20 mouse cellular contexts compared by ENCODE assay signal in the genomic region with DNA sequence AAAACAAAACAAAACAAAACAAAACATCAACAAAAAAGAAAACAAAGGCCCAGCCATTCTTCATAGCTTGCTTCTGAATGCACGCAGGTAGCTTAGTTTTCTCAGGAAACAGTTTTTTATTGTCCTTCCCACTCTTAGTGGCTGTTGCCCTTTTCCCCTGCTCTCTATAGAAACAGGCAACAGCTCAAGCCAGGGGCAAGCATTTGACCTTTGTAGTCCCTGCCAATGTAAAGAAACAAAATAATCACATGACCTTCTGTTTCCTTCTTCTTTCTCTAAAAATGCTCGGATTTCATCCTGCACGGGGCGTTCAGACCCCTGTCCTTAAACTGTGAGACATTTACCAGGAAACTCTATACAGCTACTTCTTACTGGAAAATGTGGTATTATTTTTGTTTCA. TPM values are rescaled to one million over a fixed set of nuclear protein-coding genes. Genes with fewer than 3 reads are reported as not detected.
DNase-seq lines count a peak whose midpoint lies in the region; ATAC-seq and TF ChIP-seq lines count a peak whose summit lies in the region.
"Had no signal": no experiment of that assay in that cellular context is flagged by ENCODE, and none has a peak within 500 bp of the region (broad histone marks: within the 10 kb centered on the region; RNA-seq: fewer than 3 reads in every experiment).

No protein-coding gene starts in this region.

- no peaks in the 10 kb centered on the region for H3K9me3 ChIP-seq in intestine, postnatal 0 days (ENCODE audit: control insufficient read depth)
- H3K9me3 ChIP-seq in intestine, embryonic 16.5 days (ENCODE audit: control insufficient read depth, low read length), result no peaks in the 10 kb centered on the region
- H3K9me3 ChIP-seq in midbrain, embryonic 11.5 days (ENCODE audit: control insufficient read depth, low read length), result no peaks in the 10 kb centered on the region
- no peaks in the 10 kb centered on the region for H3K9me3 ChIP-seq in midbrain, embryonic 15.5 days
- H3K9me3 ChIP-seq in liver, embryonic 15.5 days (replicated peaks), result no peaks in the 10 kb centered on the region
- H3K9me3 ChIP-seq in hindbrain, embryonic 11.5 days (ENCODE audit: control insufficient read depth, low read length), result no peaks in the 10 kb centered on the region
- no peaks in the 10 kb centered on the region for H3K9me3 ChIP-seq in forebrain, postnatal 0 days (ENCODE audit: low read length)
- H3K9me3 ChIP-seq: embryonic facial prominence, embryonic 10.5 days had no signal

- H3K9ac ChIP-seq in intestine, postnatal 0 days (ENCODE audit: low read depth, low read length), result no peak overlapping the region
- no peak overlapping the region for H3K9ac ChIP-seq in intestine, embryonic 16.5 days (ENCODE audit: low read depth, low read length)
- H3K9ac ChIP-seq in midbrain, embryonic 11.5 days (ENCODE audit: low read length), result no peak overlapping the region
- H3K9ac ChIP-seq in midbrain, embryonic 15.5 days, result no peak overlapping the region
- no peak overlapping the region for H3K9ac ChIP-seq in liver, embryonic 15.5 days
- no peak overlapping the region for H3K9ac ChIP-seq in hindbrain, embryonic 11.5 days (ENCODE audit: low read depth, low read length)
- no peak overlapping the region for H3K9ac ChIP-seq in forebrain, postnatal 0 days
- H3K9ac ChIP-seq: hindbrain, embryonic 14.5 days had no signal

- no peaks in the 10 kb centered on the region for H3K4me1 ChIP-seq in intestine, postnatal 0 days (replicated peaks; ENCODE audit: control insufficient read depth, insufficient read depth, low read length)
- H3K4me1 ChIP-seq in intestine, embryonic 16.5 days (ENCODE audit: control insufficient read depth, insufficient read depth, low read length), result peaks cover 5% of the 10 kb centered on the region
- peaks cover 7% of the 10 kb centered on the region; the same call in 1 of the 2 replicates for H3K4me1 ChIP-seq in midbrain, embryonic 11.5 days (ENCODE audit: control insufficient read depth, insufficient read depth, low read length)
- peaks cover 17% of the 10 kb centered on the region for H3K4me1 ChIP-seq in midbrain, embryonic 15.5 days
- peaks cover 26% of the 10 kb centered on the region for H3K4me1 ChIP-seq in liver, embryonic 15.5 days (replicated peaks)
- 0 out of 2 replicates have a peak, but pooled peaks cover 2% of the 10 kb centered on the region for H3K4me1 ChIP-seq in hindbrain, embryonic 11.5 days (replicated peaks; ENCODE audit: control insufficient read depth, insufficient read depth, low read length)
- peaks cover 10% of the 10 kb centered on the region; the same call in 1 of the 2 replicates for H3K4me1 ChIP-seq in forebrain, postnatal 0 days (ENCODE audit: insufficient read depth)

- H3K36me3 ChIP-seq in intestine, postnatal 0 days (ENCODE audit: control insufficient read depth, insufficient read depth), result peaks cover 25% of the 10 kb centered on the region
- H3K36me3 ChIP-seq in intestine, embryonic 16.5 days (ENCODE audit: control insufficient read depth, insufficient read depth, low read length), result no peaks in the 10 kb centered on the region
- 0 out of 2 replicates have a peak, but pooled peaks cover under 1% of the 10 kb centered on the region for H3K36me3 ChIP-seq in midbrain, embryonic 11.5 days (ENCODE audit: control insufficient read depth, insufficient read depth, low read length)
- peaks cover 17% of the 10 kb centered on the region for H3K36me3 ChIP-seq in midbrain, embryonic 15.5 days (replicated peaks)
- H3K36me3 ChIP-seq in liver, embryonic 15.5 days (replicated peaks), result peaks cover 31% of the 10 kb centered on the region
- H3K36me3 ChIP-seq in hindbrain, embryonic 11.5 days (ENCODE audit: control insufficient read depth, insufficient read depth, low read length), result no peaks in the 10 kb centered on the region
- peaks cover 22% of the 10 kb centered on the region for H3K36me3 ChIP-seq in forebrain, postnatal 0 days (ENCODE audit: insufficient read depth)

- H3K4me2 ChIP-seq in intestine, postnatal 0 days (replicated peaks; ENCODE audit: low read depth), result no peak overlapping the region
- H3K4me2 ChIP-seq in intestine, embryonic 16.5 days (ENCODE audit: low read depth, low read length), result no peak overlapping the region
- H3K4me2 ChIP-seq in midbrain, embryonic 11.5 days, result no peak overlapping the region
- H3K4me2 ChIP-seq in midbrain, embryonic 15.5 days, result no peak overlapping the region
- 0 out of 2 replicates have a peak overlapping the region, but pooled peaks have one; percentile 8 for H3K4me2 ChIP-seq in liver, embryonic 15.5 days
- H3K4me2 ChIP-seq in hindbrain, embryonic 11.5 days (replicated peaks; ENCODE audit: low read depth, low read length), result no peak overlapping the region
- no peak overlapping the region for H3K4me2 ChIP-seq in forebrain, postnatal 0 days (ENCODE audit: low read depth)
- H3K4me2 ChIP-seq: hindbrain, embryonic 14.5 days had no signal

- no peak overlapping the region for H3K4me3 ChIP-seq in intestine, postnatal 0 days (ENCODE audit: low read depth, low read length)
- H3K4me3 ChIP-seq in intestine, embryonic 16.5 days (ENCODE audit: low read length), result no peak overlapping the region
- no peak overlapping the region for H3K4me3 ChIP-seq in midbrain, embryonic 11.5 days (ENCODE audit: low read depth, low read length)
- H3K4me3 ChIP-seq in midbrain, embryonic 15.5 days, result no peak overlapping the region
- H3K4me3 ChIP-seq in liver, embryonic 15.5 days (replicated peaks), result no peak overlapping the region
- no peak overlapping the region for H3K4me3 ChIP-seq in hindbrain, embryonic 11.5 days (ENCODE audit: low read depth, low read length)
- no peak overlapping the region for H3K4me3 ChIP-seq in forebrain, postnatal 0 days (ENCODE audit: low read depth, low read length)
- H3K4me3 ChIP-seq: embryonic facial prominence, embryonic 10.5 days had no signal

- DNase-seq in midbrain, embryonic 11.5 days (ENCODE audit: low spot score, missing footprints), result peak; percentile 35
- DNase-seq in yolk sac, embryonic 10.5 days (ENCODE audit: low spot score), result peak; percentile 51
- no peak for DNase-seq in hindbrain, embryonic 11.5 days (ENCODE audit: low spot score)
- no peak for DNase-seq in forebrain, postnatal 0 days
- DNase-seq: adrenal gland, postnatal 10 days; cerebellum, adult 11-12 months; cerebellum, adult 9-10 months; cerebellum, postnatal 25 days; gastrocnemius, postnatal 36 days; heart, adult 11 months; heart, postnatal 10 days; heart, postnatal 4 days had no signal

- no peaks in the 10 kb centered on the region for H3K27me3 ChIP-seq in intestine, postnatal 0 days (replicated peaks; ENCODE audit: control insufficient read depth, insufficient read depth, low read length)
- H3K27me3 ChIP-seq in intestine, embryonic 16.5 days (replicated peaks; ENCODE audit: control insufficient read depth, insufficient read depth, low read length), result no peaks in the 10 kb centered on the region
- H3K27me3 ChIP-seq in midbrain, embryonic 11.5 days (ENCODE audit: control insufficient read depth, insufficient read depth, low read length), result no peaks in the 10 kb centered on the region
- no peaks in the 10 kb centered on the region for H3K27me3 ChIP-seq in midbrain, embryonic 15.5 days (replicated peaks)
- H3K27me3 ChIP-seq in liver, embryonic 15.5 days, result no peaks in the 10 kb centered on the region
- H3K27me3 ChIP-seq in hindbrain, embryonic 11.5 days (ENCODE audit: control insufficient read depth, insufficient read depth, low read length), result no peaks in the 10 kb centered on the region
- no peaks in the 10 kb centered on the region for H3K27me3 ChIP-seq in forebrain, postnatal 0 days (ENCODE audit: insufficient read depth, low read length)
- H3K27me3 ChIP-seq: Patski had no signal

- 55% methylated on average over 4 of the region's 4 CpGs for WGBS in intestine, postnatal 0 days
- WGBS in intestine, embryonic 16.5 days, result 71% methylated on average over 4 of the region's 4 CpGs
- WGBS in midbrain, embryonic 11.5 days, result 52% methylated on average over 4 of the region's 4 CpGs
- 64% methylated on average over 4 of the region's 4 CpGs for WGBS in midbrain, embryonic 15.5 days
- WGBS in liver, embryonic 15.5 days (ENCODE audit: insufficient replicate concordance), result 43% methylated on average over 4 of the region's 4 CpGs
- 54% methylated on average over 4 of the region's 4 CpGs for WGBS in hindbrain, embryonic 11.5 days
- WGBS in forebrain, postnatal 0 days, result 73% methylated on average over 4 of the region's 4 CpGs

- no peak for ATAC-seq in intestine, postnatal 0 days
- ATAC-seq in intestine, embryonic 16.5 days, result no peak
- ATAC-seq in midbrain, embryonic 11.5 days (ENCODE audit: low FRiP score), result no peak
- no peak for ATAC-seq in midbrain, embryonic 15.5 days (replicated peaks)
- ATAC-seq in liver, embryonic 15.5 days (ENCODE audit: insufficient read depth), result no peak
- ATAC-seq in hindbrain, embryonic 11.5 days (ENCODE audit: low FRiP score), result no peak
- no peak for ATAC-seq in forebrain, postnatal 0 days
- ATAC-seq: forebrain, embryonic 14.5 days; Patski had no signal

- no peak for TF ChIP-seq CTCF in intestine, postnatal 0 days (IDR thresholded peaks at IDR 0.05; ENCODE audit: low read depth)
- no peak for TF ChIP-seq CTCF in forebrain, postnatal 0 days (IDR thresholded peaks at IDR 0.05; ENCODE audit: low read depth)

- 0 out of 2 replicates have a peak overlapping the region, but pooled peaks have one; percentile 8 for H3K27ac ChIP-seq in intestine, postnatal 0 days (ENCODE audit: low read depth, low read length)
- H3K27ac ChIP-seq in intestine, embryonic 16.5 days (ENCODE audit: low read length), result no peak overlapping the region
- no peak overlapping the region for H3K27ac ChIP-seq in midbrain, embryonic 11.5 days (ENCODE audit: low read depth, low read length)
- H3K27ac ChIP-seq in midbrain, embryonic 15.5 days, result no peak overlapping the region
- H3K27ac ChIP-seq in liver, embryonic 15.5 days (replicated peaks), result peak overlapping the region; percentile 26; the same call in 1 of the 2 replicates
- no peak overlapping the region for H3K27ac ChIP-seq in hindbrain, embryonic 11.5 days (ENCODE audit: low read depth, low read length)
- no peak overlapping the region for H3K27ac ChIP-seq in forebrain, postnatal 0 days (ENCODE audit: low read depth, low read length)
- H3K27ac ChIP-seq: embryonic facial prominence, embryonic 10.5 days; hindbrain, embryonic 14.5 days had no signal

RNA-seq across cellular contexts. Expression of a gene that starts 4.4 kb away (rescaled TPM):
- polyA plus RNA-seq in intestine, postnatal 0 days (2015; fragmentation: Nextera tagmentation; extraction: Ambion mirVana), result 88.2 and 108 TPM in 2 replicates
- 85.4 and 99.2 TPM in 2 replicates for polyA plus RNA-seq in intestine, embryonic 16.5 days (2015; fragmentation: Nextera tagmentation; extraction: Ambion mirVana)
- 73.9 and 82.8 TPM in 2 replicates for polyA plus RNA-seq in midbrain, embryonic 11.5 days (2014; fragmentation: Nextera tagmentation; extraction: Ambion mirVana)
- polyA plus RNA-seq in midbrain, embryonic 15.5 days (2015; fragmentation: Nextera tagmentation; extraction: Ambion mirVana), result 106 and 111 TPM in 2 replicates
- polyA plus RNA-seq in liver, embryonic 15.5 days (2015; fragmentation: Nextera tagmentation; extraction: Ambion mirVana), result 37.6 and 40.7 TPM in 2 replicates
- polyA plus RNA-seq in hindbrain, embryonic 11.5 days (2014; fragmentation: Nextera tagmentation; extraction: Ambion mirVana), result 76.3 and 82.7 TPM in 2 replicates
- 65.2 and 73.4 TPM in 2 replicates for total RNA-seq in forebrain, postnatal 0 days (2014; rRNA removed)
- polyA plus RNA-seq in forebrain, postnatal 0 days (2015; fragmentation: Nextera tagmentation; extraction: Ambion mirVana), result 59.4 and 95.9 TPM in 2 replicates

RNA-seq across cellular contexts. Expression of a gene that starts 56.4 kb away (rescaled TPM):
- polyA plus RNA-seq in intestine, postnatal 0 days (2015; fragmentation: Nextera tagmentation; extraction: Ambion mirVana), result 2.7 and 3.5 TPM in 2 replicates
- 4.9 and 5.2 TPM in 2 replicates for polyA plus RNA-seq in intestine, embryonic 16.5 days (2015; fragmentation: Nextera tagmentation; extraction: Ambion mirVana)
- 7.2 and 8.4 TPM in 2 replicates for polyA plus RNA-seq in midbrain, embryonic 11.5 days (2014; fragmentation: Nextera tagmentation; extraction: Ambion mirVana)
- polyA plus RNA-seq in midbrain, embryonic 15.5 days (2015; fragmentation: Nextera tagmentation; extraction: Ambion mirVana), result 5.5 and 6.8 TPM in 2 replicates
- polyA plus RNA-seq in liver, embryonic 15.5 days (2015; fragmentation: Nextera tagmentation; extraction: Ambion mirVana), result 13.6 and 14.5 TPM in 2 replicates
- polyA plus RNA-seq in hindbrain, embryonic 11.5 days (2014; fragmentation: Nextera tagmentation; extraction: Ambion mirVana), result 6.8 and 10.5 TPM in 2 replicates
- total RNA-seq in forebrain, postnatal 0 days (2014; rRNA removed), result 7.1 and 8.8 TPM in 2 replicates
- polyA plus RNA-seq in forebrain, postnatal 0 days (2015; fragmentation: Nextera tagmentation; extraction: Ambion mirVana), result 3.6 and 7.7 TPM in 2 replicates

Comparison
In these comparisons a context has a peak if more than half of its experiments do, and no peak if none do; other contexts are left out.
1. H3K27ac ChIP-seq: peak in intestine, postnatal 0 days (single experiment) and liver, embryonic 15.5 days (single experiment); none in intestine, embryonic 16.5 days (single experiment), midbrain, embryonic 11.5 days (single experiment), midbrain, embryonic 15.5 days (single experiment), hindbrain, embryonic 11.5 days (single experiment) and forebrain, postnatal 0 days (single experiment).
2. DNase-seq: peak in midbrain, embryonic 11.5 days (single experiment) and yolk sac, embryonic 10.5 days (single experiment); none in hindbrain, embryonic 11.5 days (single experiment) and forebrain, postnatal 0 days (single experiment).